Mouse (Mus musculus) brain, embryonic 14.5 days (tissue): ENCODE measurements around the gene Mprip. TPM values are rescaled to one million over a fixed set of nuclear protein-coding genes. Genes with fewer than 3 reads are reported as not detected.
"Not testable (repeated sequence)": the region's sequence is repeated elsewhere in the genome, so short reads cannot be mapped to it uniquely, and the experiment has no call there.

ENCODE experiments used
- DNase-seq: peaks from one replicate; pipeline ENCODE4 v3.0.0-alpha.2; 2011; ENCODE audit warnings: low read depth
- CTCF ChIP-seq: fragments of 200-500 bp; IDR thresholded peaks from 2 replicates; pipeline ENCODE4 v1.5.1; 2012; ENCODE audit warnings: inconsistent platforms, mild to moderate bottlenecking, moderate library complexity, borderline replicate concordance; ENCODE audit not compliant: insufficient read depth, insufficient read length; ENCODE audit errors: extremely low read depth
- POLR2A ChIP-seq: fragments of 200-500 bp; IDR thresholded peaks from 2 replicates; pipeline ENCODE4 v1.6.1; 2012; ENCODE audit warnings: mild to moderate bottlenecking, inconsistent platforms, borderline replicate concordance; ENCODE audit not compliant: poor library complexity, insufficient read depth, insufficient read length, severe bottlenecking; ENCODE audit errors: extremely low read depth
- polyA plus RNA-seq: library from polyadenylated mRNA; depleted of rRNA; stranded (reverse); fragments of >200 nt; gene quantifications from 2 replicates; pipeline ENCODE4 v1.2.3, GENCODE M21; 2012; rRNA removed

Gene Mprip
- polyA plus RNA-seq, result 100 and 146 TPM in 2 replicates

GRCm38 (mm10) chr11:59661005-59661404, at the start of gene Mprip:
Gene Mprip (plus strand): TSS chr11:59661305.
- no peak for DNase-seq
- no peak for TF ChIP-seq POLR2A
- TF ChIP-seq CTCF, result no peak

GRCm38 (mm10) chr11:59611646-59612045, 49.5 kb upstream of the Mprip start:
- no peak for TF ChIP-seq CTCF
- no peak for TF ChIP-seq POLR2A
- no peak for DNase-seq

DNA sequence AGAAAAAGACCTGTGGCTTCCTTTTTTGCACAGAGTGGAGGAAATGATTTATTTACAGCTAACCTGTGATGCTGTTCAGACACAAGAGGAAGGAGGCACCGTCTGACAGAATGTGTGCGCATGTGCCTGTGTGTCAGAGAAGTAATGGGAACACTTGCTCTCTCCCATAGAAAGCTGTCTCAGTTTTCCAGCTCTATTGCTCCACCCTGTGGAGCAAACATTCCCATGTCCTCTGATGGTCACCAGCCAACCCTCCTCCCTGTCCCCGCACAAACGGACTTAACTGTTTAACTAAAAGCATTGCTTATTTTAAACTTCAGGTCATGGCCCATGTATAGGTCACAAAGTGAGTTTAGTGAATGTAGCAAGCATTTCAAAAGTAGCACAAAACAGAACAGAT, 47.0 kb upstream of the Mprip start:
- TF ChIP-seq POLR2A (no peak), CTCF (peak; percentile 42; the same call in 1 of the 2 replicates)
- peak; percentile 39 for DNase-seq

- not testable (repeated sequence) for DNase-seq
These were observed 44.1 kb upstream of the Mprip start for GRCm38 (mm10) chr11:59616986-59617385.

- no peak for TF ChIP-seq CTCF
- TF ChIP-seq POLR2A, result no peak
- no peak for DNase-seq
These were observed 38.9 kb upstream of the Mprip start for GRCm38 (mm10) chr11:59622214-59622613.

- peak; percentile 83 for DNase-seq
- TF ChIP-seq POLR2A, result no peak
- TF ChIP-seq CTCF, result peak; percentile 74; the same call in 1 of the 2 replicates
These were observed 37.0 kb upstream of the Mprip start for GRCm38 (mm10) chr11:59624017-59624630.

- TF ChIP-seq CTCF (no peak), POLR2A (no peak)
- DNase-seq, result no peak
These were observed 34.9 kb upstream of the Mprip start for GRCm38 (mm10) chr11:59626192-59626591.

GRCm38 (mm10) chr11:59628177-59628576, 32.9 kb upstream of the Mprip start:
- TF ChIP-seq POLR2A (no peak), CTCF (no peak)
- no peak for DNase-seq

- no peak for TF ChIP-seq CTCF
- TF ChIP-seq POLR2A, result no peak
- DNase-seq, result peak; percentile 32
These were observed 31.2 kb upstream of the Mprip start for GRCm38 (mm10) chr11:59629871-59630270.

DNA sequence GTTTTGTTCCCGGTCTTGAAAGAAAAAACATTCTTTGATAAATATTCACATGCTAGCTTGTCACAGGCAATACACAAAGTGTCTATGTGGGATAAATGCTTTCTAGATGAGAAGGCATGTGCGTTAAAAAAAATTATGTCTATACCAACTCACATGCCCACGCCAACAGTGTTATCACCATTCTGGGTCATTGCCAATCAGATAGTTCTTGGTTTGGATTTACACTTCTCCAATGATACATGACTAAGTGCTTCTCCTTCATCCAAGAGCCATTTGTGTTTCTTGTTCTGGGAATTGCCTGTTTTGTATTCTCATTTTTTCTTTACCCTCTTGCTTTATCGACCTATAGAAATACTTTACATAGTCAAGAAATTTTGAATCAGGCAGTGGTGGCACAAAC, 29.1 kb upstream of the Mprip start:
- TF ChIP-seq POLR2A (no peak), CTCF (no peak)
- no peak for DNase-seq

GRCm38 (mm10) chr11:59633037-59633436, 28.1 kb upstream of the Mprip start:
- TF ChIP-seq CTCF (peak; percentile 73; the same call in 1 of the 2 replicates), POLR2A (no peak)
- peak; percentile 39 for DNase-seq

- no peak for TF ChIP-seq POLR2A
- TF ChIP-seq CTCF, result no peak
- DNase-seq, result no peak
These were observed 27.0 kb upstream of the Mprip start for GRCm38 (mm10) chr11:59634001-59634660.
